Mouse (Mus musculus) T-helper 2 cell (primary cell): ENCODE measurements around the gene Slc28a1.
"Not testable (repeated sequence)": the region's sequence is repeated elsewhere in the genome, so short reads cannot be mapped to it uniquely, and the experiment has no call there.

Experiments used
- in situ Hi-C: fragments of 300-600 bp; cut with MboI, MseI; formaldehyde crosslinking; loops from one replicate; pipeline ENCODE4 v1.15.1; 2025; ENCODE audit warnings: high pct_unique_total_duplicates

Slc28a1 gene

DNA sequence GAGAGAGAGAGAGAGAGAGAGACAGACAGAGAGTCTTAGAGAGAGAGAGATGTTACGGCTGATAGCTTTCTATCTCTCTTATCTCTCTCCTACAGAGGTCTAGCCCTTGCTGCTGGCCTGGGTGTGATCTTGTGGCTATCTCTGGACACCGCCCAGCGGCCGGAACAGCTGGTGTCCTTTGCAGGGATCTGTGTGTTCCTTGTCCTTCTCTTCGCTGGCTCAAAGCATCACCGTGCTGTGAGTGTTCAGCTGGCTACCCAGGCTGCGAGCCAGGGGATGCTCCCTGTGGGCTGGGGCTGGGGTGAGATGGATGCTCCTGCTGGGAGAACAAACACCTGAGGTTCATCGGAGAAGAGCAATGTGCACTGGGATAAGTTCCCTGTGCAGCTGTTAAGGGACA, 10.2 kb downstream of the Slc28a1 start:
- in situ Hi-C loops, result no loop called here

DNA sequence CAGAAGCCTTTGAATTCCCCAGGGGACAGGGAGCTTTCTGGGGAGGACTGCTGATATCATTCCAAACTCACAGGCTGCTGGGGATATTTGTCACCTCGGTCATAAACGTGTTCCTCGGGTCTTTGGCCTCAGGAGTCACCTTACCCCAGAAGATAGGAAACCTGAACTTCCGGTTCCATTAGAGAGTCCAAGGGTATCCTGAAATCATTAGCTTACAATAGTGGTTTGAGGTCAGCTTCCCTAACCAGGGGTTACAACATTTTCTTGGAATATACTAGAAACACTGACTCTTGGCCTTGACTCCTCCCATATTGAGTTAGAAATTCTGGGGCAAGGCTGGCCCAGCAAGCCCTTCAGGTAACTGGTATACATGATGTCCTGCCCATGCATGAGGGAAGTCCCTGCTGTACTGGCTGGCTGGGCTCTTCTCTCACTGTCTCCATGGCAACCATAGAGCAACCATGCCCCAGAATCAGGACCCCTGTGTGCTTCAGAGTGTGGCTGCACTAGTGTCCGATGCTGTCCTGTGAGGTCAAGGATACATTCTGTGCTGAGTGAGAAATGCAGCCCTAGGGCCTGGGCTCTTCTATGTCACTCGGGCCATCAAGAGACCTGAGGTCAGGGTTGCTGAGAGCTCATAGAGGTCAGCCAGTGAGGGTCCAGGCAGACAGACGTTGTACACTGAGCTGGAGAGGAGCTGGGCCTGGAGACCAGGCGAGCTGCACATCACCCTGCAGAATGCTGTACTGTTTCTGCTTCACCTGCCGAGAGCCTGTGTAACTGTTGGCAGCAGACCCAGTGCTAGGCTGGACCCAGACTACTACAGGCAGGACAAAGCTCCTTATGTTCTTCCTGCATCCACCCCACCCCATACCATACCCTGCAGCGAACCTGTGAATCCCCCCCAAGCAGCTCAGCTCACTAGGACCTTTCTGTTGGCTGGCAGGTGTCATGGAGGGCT, 10.9 kb downstream of the Slc28a1 start:
- in situ Hi-C loops, result no loop called here

DNA sequence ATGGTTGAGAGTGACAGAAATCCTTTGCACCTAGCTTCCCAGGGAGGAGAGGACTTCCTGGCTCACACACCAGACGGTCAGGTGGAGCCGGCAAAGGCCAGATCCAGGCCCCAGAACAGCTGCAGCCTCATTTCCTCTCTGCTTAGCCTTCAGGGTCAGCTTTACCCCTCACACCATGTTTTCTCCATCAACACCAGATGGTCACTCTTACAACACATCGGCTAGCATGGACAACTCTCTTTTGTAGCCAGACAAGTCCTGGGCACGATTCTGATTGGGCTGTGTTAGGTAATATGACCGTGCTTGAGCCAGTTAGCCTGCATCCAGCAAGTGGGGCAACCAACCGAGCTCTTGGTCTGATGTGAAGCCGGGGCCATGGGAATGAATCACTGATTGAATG, 17.3 kb downstream of the Slc28a1 start:
- in situ Hi-C loops, result no loop called here

DNA sequence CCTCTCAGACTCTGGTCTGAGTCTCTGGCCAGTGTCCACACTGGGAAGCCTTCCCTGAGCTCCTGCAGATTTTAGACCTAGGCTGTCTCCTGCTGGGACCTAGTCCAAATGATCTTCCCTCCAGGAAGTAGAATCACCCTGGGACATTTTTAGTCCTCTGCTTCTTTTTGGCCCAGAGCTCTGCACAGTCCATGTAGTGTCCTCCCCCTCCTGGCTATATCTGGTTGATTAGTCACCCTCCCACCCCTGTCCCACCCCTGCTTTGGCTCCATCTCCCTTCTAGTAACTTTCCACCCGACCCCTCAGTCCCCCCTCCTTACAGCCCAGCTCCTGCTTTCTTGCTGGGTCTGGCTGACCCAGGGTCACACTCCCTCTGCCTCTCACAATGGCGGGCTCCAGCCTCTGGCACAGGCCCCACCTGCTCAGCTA, 18.3 kb downstream of the Slc28a1 start:
- in situ Hi-C loops, result no loop called here

DNA sequence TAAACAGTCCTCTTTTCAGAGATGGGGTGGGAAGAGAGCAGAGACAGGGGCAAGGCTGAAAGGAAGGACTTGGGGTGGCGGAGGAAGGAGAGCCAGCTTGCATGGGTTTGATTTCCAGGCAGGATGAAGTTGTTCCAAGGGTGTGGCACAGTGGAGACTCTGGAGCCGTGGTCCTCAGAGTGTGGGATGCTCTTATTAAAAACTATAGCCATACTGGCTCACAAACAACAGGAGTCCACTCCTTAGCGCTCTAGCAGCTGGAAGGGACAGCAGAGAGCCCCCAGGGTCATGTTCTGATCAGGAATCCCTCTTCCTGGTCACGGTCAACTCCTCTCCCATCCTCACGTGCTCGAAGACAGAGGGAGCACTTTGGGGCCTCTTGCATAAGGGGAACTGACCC, 18.8 kb downstream of the Slc28a1 start:
- in situ Hi-C loops, result no loop called here

DNA sequence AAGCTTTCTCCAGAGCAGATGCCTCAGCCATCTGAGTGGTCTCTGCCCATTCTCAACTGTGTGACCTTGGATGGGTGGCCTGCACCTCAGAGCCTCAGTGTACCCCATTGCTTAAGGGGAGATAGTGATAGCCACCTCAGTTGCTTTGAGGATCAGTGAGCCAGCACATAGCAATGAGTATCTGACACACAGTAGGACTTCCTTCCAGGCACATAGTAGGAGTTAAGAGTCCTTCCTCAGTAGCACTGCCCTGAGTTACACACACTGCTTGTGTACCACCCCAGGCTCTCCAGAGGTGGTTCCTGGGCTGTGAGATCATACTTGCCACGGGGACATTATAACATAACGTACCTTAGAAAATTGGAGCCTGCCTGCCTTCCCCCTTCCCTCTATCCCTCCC, 19.3 kb downstream of the Slc28a1 start:
- in situ Hi-C loops, result no loop called here

DNA sequence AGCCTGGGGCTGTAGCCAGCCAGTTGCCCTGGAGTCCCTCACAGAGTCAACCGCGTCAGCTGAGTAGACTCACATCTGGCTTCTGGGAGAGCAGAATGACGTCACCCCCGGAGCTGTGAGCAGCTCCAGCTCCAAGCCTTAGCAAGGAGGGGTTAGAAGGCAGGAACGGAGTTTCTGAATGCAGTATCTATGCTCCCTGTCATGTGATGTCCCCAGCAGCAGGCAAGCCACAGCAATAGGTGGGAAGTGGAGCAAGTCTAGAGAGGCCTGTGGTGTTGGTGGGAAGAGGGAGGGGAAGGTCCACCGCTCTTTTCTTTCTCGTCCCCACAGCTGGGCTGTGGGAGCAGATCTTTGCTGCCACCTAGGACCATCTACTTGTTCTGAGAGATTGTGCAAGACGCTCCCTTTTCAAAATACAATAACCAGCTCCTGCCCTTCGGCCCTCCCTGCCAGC, 20.0 kb downstream of the Slc28a1 start:
- in situ Hi-C loops, result no loop called here

DNA sequence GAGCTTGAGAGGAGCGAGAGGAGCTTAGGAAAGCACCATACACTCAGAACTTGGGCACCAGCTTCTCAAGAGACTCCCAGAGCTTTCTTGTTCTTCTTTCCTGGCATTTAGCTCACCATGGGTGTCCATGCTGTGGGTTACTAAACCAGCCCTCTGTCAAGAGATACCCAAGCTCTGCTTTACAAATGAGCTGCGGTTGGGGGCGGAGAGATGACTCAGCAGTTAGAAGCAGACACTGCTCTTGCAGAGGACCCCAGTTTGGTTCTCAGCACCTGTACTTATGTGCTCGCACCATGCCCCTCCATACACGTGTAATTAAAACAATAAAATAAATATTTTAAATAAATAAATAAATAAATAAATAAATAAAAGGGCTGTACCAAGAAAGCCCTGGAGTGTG, 22.7 kb downstream of the Slc28a1 start:
- in situ Hi-C loops, result no loop called here

DNA sequence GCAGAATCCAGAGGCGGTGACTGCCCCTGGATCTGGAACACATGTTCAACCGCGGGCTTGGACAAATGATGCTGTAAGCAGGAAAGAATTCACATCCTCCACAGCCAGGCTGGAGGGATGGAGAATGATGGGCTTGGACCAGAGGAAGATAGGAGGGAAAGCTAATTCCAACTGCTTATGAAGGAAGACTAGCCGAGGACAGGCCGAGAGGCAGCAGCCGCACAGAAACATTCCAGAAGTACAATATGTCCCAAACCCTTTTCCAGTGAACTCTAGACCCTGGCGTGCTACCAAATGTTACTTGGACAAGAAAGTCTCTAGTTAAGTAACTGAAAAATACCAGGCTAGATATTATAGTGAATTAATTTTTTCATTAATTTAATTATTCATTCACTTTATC, 24.5 kb downstream of the Slc28a1 start:
- in situ Hi-C loops, result no loop called here

DNA sequence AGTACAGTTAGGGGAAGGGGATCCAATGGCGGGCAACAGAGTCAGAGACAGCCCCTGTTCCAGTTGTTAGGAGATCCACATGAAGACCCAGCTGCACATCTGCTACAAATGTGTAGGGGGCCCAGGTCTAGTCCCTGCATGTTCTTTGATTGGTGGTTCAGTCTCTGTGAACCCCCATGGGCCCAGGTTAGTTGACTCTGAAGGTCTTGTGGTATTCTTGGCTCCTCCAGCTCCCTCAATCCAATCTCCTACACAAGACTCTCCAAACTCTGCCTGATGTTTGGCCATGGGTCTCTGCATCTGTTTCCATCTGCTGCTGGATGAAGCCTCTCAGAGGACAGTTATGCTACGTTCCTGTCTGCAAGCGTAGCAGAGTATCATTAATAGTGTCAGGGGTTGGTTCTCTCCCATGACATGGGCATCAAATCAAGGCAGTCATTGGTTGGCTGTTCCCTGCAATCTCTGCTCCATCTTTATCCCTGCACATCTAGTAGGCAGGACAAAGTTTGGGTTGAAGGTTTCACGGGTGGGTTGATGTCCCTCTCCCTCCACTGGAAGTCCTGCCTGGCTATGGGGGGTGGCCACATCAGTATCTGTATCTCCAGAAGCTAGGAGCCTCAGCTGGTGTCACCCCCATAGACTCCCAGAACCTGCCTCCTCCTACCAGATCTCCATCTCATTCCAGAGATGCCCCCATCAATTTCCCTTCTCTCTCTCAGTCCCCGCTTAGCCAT, 25.2 kb downstream of the Slc28a1 start:
- in situ Hi-C loops, result no loop called here

DNA sequence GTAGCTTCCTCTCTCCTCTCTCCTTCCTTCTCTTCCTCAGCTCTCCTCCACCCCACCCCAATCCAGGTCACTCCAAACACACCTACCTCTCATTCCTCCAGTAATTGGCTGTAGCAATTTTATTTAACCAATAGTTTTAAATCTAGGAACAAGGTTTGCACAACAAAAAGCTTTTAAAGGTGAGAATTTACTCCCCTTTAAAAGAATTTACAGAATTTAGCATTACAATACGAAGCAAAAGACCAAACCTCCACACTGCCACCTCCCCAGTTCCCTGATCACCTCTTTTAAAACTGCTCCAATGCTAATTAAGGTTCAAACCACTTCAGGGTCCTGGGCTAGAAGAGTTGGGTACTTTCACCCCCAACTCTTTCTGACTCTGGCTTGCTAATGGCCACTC, 26.9 kb downstream of the Slc28a1 start:
- in situ Hi-C loops, result no loop called here

DNA sequence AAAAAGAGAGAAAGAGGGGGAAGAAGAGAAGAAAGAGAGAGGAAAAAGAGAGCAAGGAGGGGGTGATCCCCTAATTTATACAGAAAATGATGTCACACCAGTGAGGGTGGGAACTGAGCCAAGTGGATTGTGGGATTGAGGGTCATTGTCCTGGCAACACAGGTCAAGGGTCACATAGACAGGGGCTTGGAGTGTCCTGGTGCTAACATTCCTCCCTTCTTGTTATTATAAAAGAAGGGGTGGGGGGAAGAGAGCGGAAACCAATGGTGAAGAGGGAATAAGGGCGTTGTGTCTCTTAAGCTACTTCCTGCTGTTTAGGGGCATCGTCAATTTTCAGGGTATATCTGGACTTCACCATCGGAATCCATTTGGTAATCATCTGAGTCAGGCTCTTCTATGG, 28.5 kb downstream of the Slc28a1 start:
- in situ Hi-C loops, result not testable (repeated sequence)

DNA sequence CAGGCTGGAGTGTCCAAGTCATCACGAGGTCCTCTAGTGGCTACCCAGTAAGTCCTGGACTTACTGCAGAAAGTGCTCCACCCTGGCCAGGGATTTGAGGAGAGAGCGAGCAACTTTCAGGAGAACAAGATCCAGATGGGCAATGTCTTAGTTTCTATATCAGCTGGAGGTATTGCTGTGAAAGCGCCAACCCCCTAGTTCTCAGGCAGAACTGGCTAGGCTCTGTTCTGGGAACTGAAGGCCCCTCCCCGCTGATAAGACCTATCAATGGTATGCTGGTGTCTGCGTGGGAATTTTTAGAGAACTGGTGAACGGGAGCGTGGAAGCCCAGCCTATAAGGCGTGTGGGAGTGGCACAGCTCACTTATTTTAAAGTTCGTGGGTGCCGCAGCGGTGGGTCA, 35.2 kb downstream of the Slc28a1 start:
- in situ Hi-C loops, result no loop called here

DNA sequence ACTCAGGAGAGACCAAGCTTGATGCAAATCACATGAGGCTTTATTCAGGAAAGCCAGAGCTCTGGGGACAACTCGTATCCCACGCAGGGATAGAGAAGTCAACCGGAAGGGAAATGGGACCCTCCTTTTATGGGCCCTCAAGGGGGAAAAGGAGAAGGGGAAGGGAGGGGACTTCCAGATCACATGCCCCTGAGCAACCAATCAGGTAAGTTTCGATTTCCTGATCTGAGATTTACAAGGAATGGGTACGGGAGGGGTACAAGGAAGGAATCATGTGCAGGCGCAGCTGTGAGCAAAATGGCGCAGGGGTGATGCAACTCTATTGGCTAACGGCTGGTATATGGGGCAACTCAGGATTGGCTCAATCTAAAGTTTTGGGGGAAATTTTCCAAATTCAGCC, 36.6 kb downstream of the Slc28a1 start:
- in situ Hi-C loops, result no loop called here

DNA sequence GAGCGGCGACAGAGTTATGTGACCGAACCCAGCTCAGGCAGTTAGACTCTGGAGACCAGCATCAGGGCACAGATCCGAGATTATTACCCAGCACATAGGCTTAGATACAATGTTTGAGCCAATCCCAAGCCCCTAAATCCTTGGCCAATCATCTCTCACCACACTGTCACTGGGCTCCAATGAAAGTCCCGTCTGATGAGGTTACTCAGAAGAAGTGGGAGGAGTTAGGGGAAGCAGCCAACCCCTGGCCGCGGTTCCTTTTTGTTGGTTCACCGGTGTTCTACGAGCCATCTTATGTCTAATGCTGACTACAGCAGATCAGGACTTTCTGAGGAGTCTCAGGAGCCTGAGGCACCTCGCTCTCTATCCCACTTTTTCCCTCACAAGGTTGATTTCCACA, 37.7 kb downstream of the Slc28a1 start:
- in situ Hi-C loops, result no loop called here

DNA sequence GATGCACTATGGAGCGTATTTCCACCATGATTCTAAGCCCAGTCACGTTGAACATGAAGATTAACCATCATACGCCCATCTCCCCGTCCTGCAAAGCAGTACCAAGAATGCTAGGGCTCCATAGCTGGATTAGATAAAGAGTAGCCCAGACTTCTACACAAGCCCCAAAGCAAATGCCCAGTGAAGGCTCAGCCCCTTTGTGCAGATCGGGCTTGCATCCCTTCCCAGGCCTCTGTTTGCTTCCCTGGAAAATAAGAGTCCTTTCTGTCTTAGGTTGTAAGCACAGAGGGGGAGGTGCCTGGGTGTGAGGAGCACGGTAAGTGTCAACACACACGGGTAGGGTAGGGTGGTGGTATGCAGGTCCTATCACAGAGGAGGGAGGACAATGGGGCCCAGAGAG, 38.2 kb downstream of the Slc28a1 start:
- in situ Hi-C loops, result no loop called here

DNA sequence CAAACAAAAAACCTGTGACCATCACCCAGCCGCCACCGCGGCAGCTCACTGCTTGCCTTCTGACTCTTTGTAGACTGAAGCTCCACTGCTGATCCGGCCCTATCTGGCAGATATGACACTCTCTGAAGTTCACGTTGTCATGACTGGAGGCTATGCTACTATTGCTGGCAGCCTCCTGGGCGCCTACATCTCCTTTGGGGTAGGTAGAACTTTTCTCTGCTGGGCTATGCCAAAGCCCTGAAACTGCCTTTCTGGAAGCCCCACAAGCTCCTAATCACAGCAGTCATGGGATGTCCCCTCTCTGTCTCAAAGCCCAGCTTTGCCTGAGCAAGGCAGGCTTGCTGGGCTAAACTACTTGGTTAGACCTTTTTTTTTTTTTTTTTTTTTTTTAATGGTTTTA, 38.7 kb downstream of the Slc28a1 start:
- in situ Hi-C loops, result no loop called here

DNA sequence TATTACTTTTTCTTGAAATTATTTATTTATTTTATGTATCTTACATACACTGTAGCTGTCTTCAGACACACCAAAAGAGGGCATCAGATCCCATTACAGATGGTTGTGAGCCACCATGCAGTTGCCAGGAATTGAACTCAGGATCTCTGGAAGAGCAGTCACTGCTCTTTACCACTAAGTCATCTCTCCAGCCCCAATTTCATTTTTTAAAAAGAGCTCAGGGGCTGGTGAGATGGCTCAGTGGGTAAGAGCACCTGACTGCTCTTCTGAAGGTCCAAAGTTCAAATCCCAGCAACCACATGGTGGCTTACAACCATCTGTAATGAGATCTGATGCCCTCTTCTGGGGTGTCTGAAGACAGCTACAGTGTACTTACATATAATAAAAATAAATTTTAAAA, 39.6 kb downstream of the Slc28a1 start:
- in situ Hi-C loops, result not testable (repeated sequence)

DNA sequence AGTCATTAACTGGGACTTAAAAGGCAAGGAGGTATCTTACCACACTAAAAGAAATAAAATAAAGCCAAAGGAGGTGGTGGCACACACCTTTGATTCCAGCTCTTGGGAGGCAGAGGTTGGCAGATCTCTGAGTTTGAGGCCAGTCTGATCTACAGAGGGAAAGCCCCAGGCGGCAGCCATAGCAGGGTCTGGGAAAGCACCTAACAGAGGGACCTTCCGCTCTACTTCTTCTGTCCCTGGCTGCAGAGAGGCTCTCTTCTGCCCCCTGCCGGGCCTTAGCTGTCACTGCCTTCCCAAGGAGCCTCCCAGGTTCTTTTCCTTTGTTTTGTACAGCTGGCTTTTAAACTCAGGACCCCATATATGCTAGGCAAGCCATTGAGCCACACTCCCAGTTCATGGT, 40.4 kb downstream of the Slc28a1 start:
- in situ Hi-C loops, result no loop called here

DNA sequence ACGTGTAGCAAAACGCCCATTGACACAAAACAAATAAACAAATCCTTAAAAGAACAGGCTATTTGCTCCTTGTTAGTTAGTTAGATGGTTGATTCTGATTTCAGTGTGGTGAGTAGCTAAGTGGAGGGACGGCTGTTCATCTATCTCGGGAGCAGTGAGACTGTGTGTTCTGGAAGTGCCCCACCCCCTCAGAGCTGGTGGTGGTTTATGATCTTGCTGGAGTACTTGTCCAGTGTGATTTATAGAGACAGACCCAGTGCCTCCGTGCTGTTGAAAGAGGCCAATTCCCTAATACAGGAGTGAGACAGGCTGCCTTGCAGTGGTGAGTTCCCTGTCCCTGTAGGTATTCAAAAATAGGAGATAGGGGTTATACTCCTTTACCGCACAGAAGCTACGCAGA, 44.3 kb downstream of the Slc28a1 start:
- in situ Hi-C loops, result no loop called here

DNA sequence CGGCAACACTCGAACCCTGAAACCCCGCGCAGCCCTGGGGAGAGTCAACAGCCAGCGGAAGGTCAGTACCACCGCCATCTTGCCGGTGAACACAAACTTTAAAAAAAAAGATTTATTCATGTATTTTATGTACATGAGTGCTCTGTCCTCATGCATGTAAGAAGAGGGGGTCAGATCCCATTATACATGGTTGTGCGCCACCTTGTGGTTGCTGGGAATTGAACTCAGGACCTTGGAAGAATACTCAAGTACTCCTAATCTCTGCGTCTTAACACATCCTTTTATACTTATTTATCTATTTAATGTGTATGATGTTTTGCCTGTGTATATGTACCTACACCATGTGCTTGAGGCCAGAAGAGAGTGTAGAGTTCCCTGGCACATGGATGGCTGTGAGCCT, 47.1 kb downstream of the Slc28a1 start:
- in situ Hi-C loops, result loop anchor here (5.0 kb wide), 1 partner anchor 161 kb away; no protein-coding TSS in a partner anchor

DNA sequence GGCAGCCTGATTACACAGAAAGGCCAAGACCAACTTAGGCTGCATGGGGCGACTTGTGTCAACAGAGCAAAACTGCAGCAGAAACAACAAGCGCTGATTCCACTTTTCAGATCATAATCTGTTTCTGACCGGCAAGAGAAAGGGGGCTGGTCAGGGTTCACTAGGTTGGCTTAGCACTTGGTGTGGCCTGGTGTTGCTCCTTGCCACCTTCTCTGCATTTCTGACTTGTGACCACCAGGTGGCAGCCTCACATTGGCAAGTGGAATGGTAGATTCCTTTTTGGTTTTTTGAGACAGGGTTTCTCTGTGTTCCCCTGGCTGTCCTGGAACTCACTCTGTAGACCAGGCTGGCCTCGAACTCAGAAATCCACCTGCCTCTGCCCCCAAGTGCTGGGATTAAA, 47.7 kb downstream of the Slc28a1 start:
- in situ Hi-C loops, result loop anchor here (5.0 kb wide), 1 partner anchor 160 kb away; no protein-coding TSS in a partner anchor

DNA sequence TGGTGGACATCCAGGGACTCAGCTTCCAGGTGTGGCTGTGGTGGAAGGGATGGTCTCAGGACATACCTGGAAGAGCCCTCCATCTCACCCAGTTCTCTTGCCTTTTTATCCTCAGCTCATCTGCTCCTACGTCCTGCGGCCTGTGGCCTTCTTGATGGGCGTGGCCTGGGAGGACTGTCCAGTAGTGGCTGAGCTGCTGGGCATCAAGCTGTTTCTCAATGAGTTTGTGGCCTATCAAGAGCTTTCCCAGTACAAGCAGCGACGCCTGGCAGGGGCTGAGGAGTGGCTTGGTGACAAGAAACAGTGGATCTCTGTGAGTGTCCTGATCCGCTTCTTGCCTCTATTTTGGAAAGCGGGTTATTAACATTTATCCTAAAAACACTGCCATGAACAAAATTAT, 49.8 kb downstream of the Slc28a1 start:
- in situ Hi-C loops, result loop anchor here (5.0 kb wide), 1 partner anchor 158 kb away; no protein-coding TSS in a partner anchor
